Mouse (Mus musculus): ENCODE results near the gene Daam1.

Daam1 gene

DNA sequence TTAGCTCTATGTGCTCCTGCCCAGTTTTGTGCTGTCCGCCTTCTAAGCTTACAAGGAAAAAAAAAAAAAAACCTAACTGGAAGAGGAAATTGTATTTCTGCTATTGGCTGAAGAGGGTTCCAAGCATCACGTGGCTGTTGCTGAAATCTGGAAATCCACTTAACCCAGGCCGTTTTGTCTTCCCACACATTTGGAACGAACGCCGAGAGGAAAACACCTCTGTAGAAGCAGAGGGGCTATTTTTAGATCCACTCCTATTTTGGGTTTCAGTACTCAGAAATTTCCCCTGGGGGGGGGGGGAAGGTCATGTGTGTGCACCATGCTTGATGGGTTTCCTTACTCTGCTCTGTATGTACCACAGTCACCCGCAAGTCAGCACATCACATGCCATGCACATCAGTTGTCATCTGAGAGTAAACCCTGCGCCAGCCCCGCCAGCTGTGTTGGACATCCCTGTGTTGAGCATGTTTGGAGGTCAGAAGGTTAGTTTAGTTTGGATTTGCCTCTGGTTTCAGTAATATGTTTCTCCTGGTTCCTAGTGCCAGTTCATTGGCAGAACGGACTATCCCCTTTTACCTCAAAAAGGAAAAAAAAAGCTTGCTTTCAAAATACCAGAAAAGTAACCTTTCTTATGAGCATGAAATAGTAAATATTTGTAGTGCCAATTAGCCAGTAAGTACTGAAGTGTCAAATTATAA, 33.1 kb downstream of the Daam1 start:
- DNase-seq (ENCODE audit: low spot score): no peak

DNA sequence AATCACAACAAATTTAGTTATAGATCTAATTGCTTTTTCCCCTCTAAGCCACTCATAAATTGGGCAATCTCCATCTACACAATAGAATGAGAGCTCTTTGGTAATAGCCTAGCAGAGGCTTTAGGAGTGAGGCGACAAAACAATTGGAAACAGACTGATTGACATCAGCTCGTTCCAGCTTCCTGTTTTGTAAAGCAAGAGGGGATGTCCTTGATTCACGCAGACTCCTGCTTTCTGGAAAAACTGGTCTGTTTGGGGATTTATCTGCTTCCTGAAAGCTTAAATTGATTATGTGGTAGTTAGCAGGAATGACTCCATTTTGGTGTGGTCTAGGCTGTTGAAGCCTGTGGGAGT, 33.6 kb downstream of the Daam1 start:
- DNase-seq (ENCODE audit: low spot score): no peak

DNA sequence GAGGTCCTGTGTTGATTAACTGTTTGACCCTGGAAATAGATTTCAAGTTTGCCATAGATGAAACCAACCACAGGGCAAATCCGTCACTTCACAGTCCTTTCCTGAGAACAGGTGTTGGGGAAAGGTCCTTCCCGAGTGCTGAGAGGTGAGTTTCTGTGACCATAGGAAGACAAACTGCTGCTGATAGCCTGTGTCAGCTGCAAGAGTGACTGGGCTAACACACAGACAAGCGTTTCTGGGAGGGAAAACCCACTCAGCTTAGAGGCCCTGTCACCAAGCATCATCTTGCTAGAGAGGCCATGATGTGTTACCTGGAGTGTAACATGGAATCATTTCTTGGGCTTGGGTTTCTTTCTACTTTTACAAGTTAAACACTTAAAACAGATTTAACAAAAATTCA, 35.1 kb downstream of the Daam1 start:
- DNase-seq (ENCODE audit: low spot score): no peak

DNA sequence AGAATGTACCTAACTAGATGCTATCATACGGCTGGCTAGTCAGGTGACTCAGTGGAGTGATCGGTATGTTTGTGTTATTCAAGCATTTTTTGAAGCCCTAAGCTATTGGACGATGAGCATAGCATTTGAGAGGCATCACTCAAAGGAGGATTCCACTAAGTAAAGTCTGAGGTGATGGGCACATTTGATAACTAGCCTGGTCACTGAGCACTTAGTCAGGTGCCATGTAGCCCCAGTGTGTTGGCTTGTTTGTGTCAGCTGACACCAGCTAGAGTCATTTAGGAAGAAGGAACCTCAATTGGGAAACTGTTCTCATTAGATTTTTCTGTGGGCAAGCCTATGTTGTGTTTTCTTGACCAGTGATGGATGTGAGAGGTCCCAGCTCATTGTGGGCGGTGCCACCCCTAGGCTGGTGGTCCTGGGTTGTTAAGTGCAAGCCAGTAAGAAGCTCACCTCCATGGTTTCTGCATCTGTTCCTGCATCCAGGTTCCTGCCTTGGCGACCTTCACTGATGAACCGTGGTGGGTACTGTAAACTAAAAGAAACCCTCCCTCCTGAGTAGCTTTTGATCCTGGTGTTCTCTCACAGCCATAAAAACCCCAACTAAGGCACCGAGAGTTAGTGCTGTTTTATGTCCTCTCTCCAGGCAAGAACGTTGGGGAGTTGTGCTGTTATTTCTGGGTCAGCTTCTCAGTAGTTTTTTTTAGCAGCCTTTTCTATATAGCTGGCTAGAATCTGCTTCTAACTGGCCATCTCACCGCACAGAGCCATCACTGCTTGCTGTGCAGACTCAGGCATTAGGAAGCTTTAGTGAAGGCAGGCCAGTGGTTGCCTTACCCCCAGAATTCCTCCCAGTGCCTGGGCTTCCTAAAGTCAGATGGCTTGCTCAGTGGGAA, 36.7 kb downstream of the Daam1 start:
- no peak for DNase-seq (ENCODE audit: low spot score)

DNA sequence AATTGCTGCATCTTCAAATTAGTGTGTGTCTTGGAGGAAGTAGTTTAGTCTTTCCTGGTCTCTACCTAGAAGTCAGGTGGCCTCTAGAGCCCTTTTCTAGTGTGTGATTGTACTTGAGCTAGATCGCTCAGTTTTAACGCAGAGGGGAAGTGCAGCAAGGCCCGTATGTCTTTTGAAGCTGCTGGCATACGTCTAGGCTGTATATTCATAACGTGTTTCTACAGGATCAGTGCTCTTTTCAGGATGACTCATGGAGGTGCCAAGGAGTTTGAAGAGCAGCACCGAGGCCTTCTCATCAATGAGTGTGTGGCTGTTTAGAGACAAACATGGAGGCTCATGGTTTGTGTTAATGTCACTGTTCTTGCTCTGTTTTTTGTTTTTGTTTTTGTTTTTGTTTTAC, 39.8 kb downstream of the Daam1 start:
- DNase-seq (ENCODE audit: low spot score): no peak

DNA sequence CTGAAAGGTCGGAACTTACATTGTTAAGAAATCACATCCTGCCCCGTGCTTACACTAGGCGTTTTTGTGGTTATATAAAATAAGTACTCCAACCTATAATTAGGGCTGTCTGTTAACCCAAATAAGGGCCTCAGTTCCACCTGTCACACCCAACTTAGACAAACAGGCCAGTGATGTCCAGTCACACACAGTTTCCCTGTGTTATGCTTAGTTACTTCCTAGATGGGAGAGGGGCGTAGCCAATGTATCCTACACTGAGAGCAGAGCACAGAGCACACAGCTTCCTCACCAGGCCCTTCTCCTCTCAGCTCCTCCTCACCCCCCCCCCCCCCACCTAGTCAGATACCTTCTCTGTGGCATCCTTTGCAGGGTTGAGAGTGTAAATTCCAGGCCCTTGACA, 41.5 kb downstream of the Daam1 start:
- DNase-seq (ENCODE audit: low spot score): no peak

DNA sequence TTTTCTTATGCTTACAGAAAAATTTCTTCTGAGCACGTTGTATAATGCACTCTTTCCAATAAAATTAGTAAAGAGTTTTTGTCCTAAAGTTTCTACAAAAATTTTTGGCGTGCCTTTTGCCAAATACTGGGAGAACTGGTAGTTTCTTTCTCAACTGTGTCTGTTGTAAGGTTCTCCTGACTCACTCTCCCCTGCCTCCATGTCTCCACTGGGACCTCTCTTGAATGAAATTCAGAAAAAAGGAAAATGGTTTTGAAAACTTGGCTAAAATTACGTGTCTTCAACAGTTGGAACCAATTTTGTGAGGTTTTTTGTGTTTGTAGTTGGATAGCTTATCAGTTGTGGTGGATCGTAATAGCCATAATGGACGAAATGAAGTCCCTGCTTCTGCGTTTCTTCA, 43.7 kb downstream of the Daam1 start:
- no peak for DNase-seq (ENCODE audit: low spot score)

DNA sequence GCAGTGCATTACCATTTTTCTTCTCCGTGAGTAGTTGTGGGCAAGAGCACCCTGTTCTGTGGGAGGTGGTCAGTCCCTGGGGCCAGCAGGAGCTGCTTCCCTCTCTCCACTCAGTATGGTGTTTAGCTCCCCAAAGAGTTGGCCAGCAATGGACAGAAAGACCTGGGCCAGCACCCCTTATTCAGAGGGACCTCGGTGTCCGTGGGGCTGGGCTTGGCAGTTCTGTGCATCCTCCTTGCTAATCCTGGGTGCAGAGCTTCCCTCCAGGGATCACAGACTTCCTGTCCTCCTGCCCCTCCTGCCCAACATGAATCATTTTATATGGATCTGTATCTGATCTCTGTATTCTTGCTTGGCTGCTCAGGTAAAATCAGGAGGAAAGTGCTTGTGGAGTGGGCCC, 44.1 kb downstream of the Daam1 start:
- no peak for DNase-seq (ENCODE audit: low spot score)

DNA sequence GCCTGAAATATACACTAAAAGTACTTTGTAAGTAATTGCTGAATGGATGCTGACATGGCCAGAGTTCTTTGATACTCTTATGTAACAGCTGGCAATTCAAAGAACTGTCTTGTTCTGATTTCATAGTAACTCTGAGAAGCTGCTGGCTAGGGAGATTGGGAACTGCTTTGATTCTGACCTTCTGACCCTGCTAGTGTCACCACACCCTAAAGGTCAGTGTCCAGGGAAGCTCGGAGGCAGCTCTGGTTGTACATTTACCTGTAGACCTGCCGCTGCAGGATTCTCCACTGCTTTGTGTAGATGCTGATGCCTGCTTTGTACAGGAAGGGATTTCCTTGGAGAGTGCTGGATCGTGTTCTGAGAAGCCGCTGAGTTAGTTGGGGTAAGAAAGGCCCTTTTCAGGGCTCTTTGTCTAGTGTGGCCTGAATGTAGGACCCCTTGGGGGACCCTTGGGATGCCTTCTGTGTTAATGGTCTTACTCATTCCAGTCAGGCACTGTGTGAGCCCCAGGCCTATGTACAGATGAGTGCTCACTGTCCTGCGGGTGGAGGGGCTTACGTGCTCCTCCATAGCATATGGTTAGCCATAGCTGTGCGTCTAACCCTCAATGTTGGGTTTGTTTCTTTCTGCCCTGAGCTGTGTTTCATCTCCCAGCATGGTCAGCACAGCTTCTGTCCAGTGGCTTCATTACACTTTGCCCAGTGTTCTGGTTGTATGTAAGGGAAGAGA, 45.0 kb downstream of the Daam1 start:
- no peak for DNase-seq (ENCODE audit: low spot score)

DNA sequence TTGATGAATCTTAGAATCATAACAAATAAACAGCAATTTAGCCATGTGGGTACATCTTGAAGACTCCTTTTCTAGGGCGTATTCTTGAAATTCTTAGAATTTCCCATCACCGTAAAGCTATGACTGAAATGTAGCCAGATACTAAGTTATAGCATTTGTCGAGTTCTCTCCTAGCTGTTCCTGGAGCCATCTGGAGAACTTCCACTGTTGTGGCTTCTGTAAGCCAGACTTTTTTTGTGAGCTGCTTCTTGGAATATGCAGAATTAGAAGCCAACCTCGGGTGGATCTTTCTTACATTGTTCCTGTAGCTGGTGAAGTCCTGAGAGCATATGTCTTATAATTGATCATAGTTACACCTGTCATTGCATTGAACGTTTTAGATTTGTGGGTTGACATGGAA, 50.1 kb downstream of the Daam1 start:
- DNase-seq (ENCODE audit: low spot score): no peak

DNA sequence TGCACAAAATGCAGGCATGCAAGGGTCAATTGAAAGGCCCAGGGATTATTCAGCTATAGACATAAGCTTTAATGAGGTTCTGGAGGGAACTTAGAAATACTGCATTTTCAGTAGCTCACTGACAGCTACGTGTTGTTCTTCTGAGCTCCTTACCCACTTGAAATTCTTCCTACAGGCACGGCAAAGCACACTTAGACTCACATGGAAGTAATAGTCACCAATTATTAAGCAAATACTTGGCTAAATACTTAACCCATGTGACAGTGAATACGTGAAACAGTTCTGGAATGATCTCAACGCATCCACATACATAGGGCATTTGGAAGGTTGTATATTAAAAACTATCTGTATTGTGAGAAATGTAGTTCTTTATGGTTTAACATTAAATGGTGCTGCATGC, 50.6 kb downstream of the Daam1 start:
- no peak for DNase-seq (ENCODE audit: low spot score)

DNA sequence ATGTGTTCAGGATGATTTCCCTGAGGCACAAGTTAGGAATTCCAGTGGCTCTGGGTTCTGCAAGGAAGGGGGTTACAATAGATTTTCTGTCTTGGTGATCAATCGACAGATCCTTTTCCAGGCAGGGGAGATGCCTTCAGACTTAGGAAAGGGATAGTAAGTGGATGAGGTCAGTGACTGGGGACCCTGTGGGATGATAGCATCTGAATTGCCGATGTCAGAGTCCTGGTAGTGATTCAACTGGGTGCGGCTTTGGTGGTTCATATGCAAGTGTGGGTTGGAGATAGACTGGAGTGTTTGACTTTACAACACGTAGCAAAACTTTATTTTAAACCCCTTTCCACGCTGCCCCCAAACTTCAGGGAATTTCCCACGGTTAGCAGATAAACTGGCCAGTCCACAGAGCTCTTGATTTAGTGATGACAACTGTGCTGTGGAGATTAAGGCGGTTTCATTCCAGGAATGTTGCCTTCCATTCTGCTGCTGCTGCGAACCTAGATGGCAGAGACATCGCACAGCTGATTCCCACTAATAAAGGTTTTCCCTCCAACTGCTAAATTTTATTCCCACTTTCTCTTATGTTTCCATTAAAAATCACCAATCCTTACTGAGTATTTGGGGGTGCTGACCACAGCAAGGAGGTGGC, 52.3 kb downstream of the Daam1 start:
- no peak for DNase-seq (ENCODE audit: low spot score)

DNA sequence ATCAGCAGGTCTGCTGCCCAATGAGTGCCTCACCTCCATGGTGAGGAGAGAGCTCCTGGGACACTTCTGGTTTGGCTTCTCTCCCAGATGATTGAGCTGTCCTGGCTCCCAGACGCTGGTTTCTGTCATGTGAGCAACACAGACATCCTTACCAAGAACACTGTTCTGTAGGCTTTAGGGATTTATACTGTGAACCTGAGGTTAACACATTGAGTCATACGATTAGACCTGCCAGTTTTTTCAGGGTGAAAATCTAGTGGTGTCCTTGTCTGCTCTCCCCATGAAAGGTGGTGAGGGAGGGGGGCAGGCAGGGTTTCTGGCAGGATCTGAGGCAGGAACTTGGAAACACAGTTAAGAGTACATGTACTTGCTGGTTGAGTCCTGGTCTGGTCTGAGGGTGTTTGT, 54.3 kb downstream of the Daam1 start:
- DNase-seq (ENCODE audit: low spot score): no peak

DNA sequence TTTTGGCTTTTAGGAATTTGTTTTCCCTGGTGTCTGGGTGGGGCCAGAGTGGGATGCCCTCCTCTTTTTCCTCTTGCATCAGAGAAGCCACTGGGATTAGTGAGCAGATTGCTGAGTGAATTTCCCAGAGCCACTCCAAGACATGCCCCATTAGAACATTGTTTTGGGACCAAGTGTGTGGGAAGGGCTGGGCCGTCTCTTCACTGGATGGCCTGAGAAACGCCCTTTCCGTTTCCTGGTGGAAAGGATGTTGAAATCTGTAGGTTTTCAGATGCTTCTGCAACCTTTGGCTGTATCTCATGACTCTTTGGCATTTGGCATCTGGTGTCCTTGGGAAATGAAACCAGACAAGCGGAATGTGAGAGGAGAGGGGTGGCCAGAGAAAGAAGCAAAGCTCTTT, 54.8 kb downstream of the Daam1 start:
- DNase-seq (ENCODE audit: low spot score): peak; percentile 28

DNA sequence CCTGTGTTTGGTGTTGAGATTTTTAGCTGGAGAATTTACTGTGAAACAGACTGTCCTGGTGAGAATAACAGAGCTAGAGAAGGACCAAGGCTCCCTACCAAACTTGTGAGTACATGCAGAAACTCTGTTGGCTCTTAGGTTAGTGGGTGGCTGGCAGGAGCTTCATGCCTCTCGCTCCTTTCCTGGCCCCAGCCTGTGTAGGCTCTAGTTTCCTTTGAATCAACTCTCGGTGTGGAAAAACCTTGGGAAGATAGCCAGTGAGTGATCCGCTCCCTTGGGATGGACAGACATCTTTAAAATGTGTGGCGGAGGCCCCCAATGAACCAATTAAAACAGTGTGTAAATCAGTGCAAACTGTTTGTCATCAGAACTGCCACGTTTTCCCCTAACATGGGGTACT, 55.5 kb downstream of the Daam1 start:
- DNase-seq (ENCODE audit: low spot score): no peak

DNA sequence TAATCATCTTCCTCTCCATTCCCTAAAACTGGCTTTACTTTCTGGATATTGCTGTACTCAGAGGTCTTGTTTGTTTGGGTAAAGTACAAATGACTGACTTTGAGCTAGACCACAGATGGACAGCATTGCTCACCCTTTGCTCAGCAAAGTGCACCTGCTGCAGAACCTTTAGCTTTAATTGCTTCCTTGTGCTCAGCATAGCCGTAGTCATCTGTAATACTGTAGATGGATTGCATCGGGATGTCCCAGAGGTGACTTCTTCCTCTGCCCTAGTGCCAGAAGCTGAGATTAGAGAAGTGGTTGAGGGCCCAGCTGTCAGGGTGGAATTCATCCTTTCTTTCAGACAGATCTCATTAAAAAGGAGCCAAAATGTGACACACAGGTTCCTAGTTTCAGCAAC, 56.1 kb downstream of the Daam1 start:
- no peak for DNase-seq (ENCODE audit: low spot score)

DNA sequence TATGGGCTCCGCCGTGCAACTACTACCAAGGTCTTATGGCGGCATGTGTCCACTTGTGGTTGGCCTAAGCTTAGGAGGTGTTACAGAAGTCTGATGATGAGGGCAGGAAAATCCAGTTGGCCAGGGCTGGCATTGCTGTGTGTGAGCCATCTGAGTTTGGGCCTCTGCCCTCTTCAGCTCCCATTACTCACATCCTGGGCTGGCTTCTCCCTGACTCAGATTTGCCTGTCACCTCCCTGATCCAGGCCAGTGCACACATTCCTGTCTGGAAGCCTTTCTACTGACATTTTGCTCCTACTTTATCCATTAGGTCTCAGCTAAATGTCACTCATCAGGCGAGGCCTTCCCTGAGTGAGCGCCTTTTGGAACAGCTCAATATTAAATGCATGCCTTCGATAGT, 57.5 kb downstream of the Daam1 start:
- DNase-seq (ENCODE audit: low spot score): no peak

DNA sequence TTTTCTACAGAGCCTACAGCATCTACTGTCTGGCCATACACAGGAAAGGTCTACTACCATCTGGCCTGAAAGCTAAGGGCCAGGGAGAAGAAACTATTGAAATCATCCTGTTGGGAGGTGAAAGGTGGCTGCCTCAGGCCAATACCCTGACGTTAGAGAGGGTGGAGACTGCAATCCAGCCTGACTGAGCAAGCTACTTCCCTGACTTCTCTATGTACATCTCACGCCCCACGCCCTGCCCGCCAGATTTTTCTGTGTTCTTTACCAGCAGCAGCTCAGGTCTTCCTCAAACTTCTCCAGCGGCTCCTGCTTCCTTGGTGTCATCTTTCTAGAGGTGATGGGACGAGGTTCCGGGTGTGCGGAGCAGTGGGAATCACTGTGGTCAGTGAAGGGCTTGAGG, 58.4 kb downstream of the Daam1 start:
- no peak for DNase-seq (ENCODE audit: low spot score)

DNA sequence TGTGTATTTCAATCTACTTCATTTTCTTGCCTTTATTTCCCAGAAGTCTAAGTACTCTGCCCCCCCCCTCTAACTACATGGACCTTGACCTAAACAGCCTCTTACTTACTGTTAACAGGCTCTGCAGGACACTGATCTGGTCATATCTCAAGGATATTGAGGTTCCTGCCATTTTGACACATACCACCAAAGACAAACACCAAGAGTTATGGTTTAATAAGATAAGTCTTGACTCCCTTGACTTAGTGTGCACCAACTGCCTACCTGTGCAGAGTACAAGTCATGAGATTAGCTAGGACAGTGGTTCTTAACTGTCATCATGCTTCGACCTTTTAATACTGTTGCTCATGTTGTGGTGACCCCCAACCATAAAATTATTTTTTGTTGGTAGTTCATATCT, 59.4 kb downstream of the Daam1 start:
- no peak for DNase-seq (ENCODE audit: low spot score)

DNA sequence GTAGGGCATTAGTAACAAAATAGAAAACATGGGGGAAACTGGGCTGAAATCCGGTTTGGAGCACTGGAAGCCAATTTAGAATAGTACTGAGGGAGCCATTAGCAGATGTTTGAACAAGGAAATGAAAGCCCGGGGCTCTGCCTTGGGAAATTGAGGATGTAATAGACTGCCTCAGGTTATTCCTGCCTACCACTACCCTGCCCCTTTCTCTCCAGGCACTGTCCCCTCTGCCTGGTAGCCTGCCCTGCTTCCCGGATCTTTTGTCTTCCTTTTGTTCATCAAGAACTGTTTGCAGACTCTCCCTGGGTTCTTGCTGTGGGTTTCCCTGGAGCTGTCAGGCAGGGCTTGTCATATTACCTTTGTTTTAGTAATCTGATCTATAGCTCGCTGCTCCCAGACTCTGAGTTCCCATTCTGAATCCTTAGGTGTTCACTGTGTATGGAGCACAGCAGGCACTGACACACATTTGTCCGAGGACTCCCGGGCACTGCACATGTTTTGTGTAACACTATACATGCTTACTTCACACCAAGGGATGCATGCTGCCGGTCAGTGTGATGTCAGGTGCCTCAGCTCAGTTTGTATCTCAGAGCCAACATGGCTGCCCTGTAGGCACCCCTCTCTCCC, 61.0 kb downstream of the Daam1 start:
- peak; percentile 39 for DNase-seq (ENCODE audit: low spot score)

DNA sequence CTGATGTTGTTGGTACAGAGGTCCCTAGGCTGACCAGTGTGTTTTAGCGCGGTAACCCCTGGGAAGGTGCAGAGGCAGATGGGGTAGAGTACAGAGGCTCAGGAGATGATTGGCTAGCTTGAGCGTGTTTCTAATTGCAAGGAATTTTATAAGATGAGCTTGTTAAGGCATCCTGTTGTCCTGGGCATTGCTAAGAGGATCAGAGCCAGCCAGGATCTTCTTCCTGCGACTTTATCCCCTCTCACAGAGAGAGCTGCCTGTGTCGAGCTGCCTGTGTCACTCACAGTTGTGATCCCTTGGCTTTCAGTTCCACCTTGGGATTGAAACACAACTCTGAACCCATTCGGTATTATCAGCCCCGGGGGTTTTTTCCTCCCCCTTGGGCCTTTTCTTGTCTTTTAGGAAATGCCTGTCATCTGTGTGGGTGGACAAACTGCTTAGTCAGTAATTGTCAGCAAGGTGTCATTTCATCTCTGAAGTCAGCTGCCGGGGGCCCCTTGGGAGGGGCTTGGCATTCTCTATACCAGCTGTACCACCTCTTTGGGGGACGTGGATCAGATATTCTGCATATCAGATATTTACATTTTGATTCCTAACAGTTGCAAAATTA, 62.2 kb downstream of the Daam1 start:
- DNase-seq (ENCODE audit: low spot score): peak; percentile 22

DNA sequence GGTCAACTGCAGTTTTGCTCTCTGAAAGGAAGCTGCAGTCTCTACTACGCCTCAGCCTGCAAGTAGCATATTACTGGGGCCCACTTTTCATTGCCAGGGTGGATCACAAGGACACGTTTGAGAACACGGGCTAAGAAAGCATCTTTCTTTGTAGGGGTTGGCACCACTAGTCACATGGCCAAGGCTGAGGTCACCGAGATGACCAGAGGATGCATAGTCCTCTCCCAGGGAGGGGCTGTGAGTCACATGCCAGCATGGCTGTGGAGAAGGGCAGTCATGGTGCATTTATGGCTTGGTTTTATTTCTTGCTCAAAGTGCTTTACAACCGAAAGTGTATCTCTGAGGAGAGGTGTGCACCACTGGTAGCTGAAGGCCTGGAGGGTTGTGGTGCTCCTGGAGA, 67.4 kb downstream of the Daam1 start:
- DNase-seq (ENCODE audit: low spot score): no peak
